Mouse (Mus musculus) midbrain, embryonic 10.5 days (tissue): ENCODE data around the gene Rab10. TPM values are rescaled to one million over a fixed set of nuclear protein-coding genes. Genes with fewer than 3 reads are reported as not detected.
"Not testable (repeated sequence)": the region's sequence is repeated elsewhere in the genome, so short reads cannot be mapped to it uniquely, and the experiment has no call there.

Experiments
- DNase-seq: peaks from one replicate; pipeline ENCODE4 v3.0.0-alpha.2; 2017; ENCODE audit warnings: low spot score
- H3K27ac ChIP-seq: fragments of 300-500 bp; sonication (generic); replicated peaks from 2 replicates; pipeline ENCODE4 v1.5.1; 2016; ENCODE audit warnings: mild to moderate bottlenecking
- H3K27me3 ChIP-seq: fragments of 300-500 bp; sonication (generic); 2 replicates; pipeline ENCODE4 v1.6.1; 2016; ENCODE audit warnings: low read depth, mild to moderate bottlenecking; ENCODE audit not compliant: poor library complexity, severe bottlenecking
- H3K36me3 ChIP-seq: fragments of 300-500 bp; sonication (generic); 2 replicates; pipeline ENCODE4 v1.6.1; 2016; ENCODE audit warnings: mild to moderate bottlenecking, moderate library complexity
- H3K4me1 ChIP-seq: fragments of 300-500 bp; sonication (generic); 2 replicates; pipeline ENCODE4 v1.6.1; 2016
- H3K4me3 ChIP-seq: fragments of 300-500 bp; sonication (generic); 2 replicates; pipeline ENCODE4 v1.5.1; 2016; ENCODE audit warnings: mild to moderate bottlenecking, moderate library complexity
- H3K9me3 ChIP-seq: fragments of 300-500 bp; sonication (generic); replicated peaks from 2 replicates; pipeline ENCODE4 v1.6.1; 2016; ENCODE audit warnings: mild to moderate bottlenecking
- WGBS: fragments of 180-500 bp; shearing (Covaris S2); methylation state at CpG from one replicate; pipeline ENCODE4 v1.1.7; 2016; 5-methylcytosine and 5-hydroxymethylcytosine counted together
- polyA plus RNA-seq: library from polyadenylated mRNA; unstranded; fragments of >200 nt; fragmentation: Nextera tagmentation; extraction: Ambion mirVana; gene quantifications from 2 replicates; pipeline ENCODE4 v1.2.1, GENCODE M21; 2016

Rab10 gene
- polyA plus RNA-seq, 1 experiment from 2014 or later = 83.2 TPM

- Histone ChIP-seq H3K27ac (no peak overlapping the region), H3K9me3 (no peaks in the 10 kb centered on the region), H3K36me3 (no peaks in the 10 kb centered on the region), H3K27me3 (no peaks in the 10 kb centered on the region), H3K4me3 (no peak overlapping the region), H3K4me1 (no peaks in the 10 kb centered on the region)
- 86% methylated on average over 6 of the region's 6 CpGs for WGBS
- DNase-seq = no peak
Observed at GRCm38 (mm10) chr12:3323241-3323640, 13.5 kb upstream of the Rab10 start.

GRCm38 (mm10) chr12:3319377-3319776, 9.6 kb upstream of the Rab10 start:
- DNase-seq = no peak
- H3K36me3 ChIP-seq = no peaks in the 10 kb centered on the region
- no peaks in the 10 kb centered on the region for H3K4me1 ChIP-seq
- H3K9me3 ChIP-seq = no peaks in the 10 kb centered on the region
- 72% methylated on average over 4 of the region's 4 CpGs for WGBS
- H3K27me3 ChIP-seq = no peaks in the 10 kb centered on the region
- H3K4me3 ChIP-seq = no peak overlapping the region
- H3K27ac ChIP-seq = no peak overlapping the region

- Histone ChIP-seq H3K36me3 (no peaks in the 10 kb centered on the region), H3K27ac (no peak overlapping the region), H3K4me3 (no peak overlapping the region), H3K4me1 (no peaks in the 10 kb centered on the region), H3K27me3 (no peaks in the 10 kb centered on the region), H3K9me3 (no peaks in the 10 kb centered on the region)
- no peak for DNase-seq
- 81% methylated on average over 3 of the region's 3 CpGs for WGBS
Observed at GRCm38 (mm10) chr12:3316937-3317336, 7.2 kb upstream of the Rab10 start.

- no peak for DNase-seq
- H3K27me3 ChIP-seq = no peaks in the 10 kb centered on the region
- no peak overlapping the region for H3K27ac ChIP-seq
- 62% methylated on average over 2 of the region's 2 CpGs for WGBS
- H3K36me3 ChIP-seq = no peaks in the 10 kb centered on the region
- H3K4me3 ChIP-seq = no peak overlapping the region
- H3K4me1 ChIP-seq = no peaks in the 10 kb centered on the region
- no peaks in the 10 kb centered on the region for H3K9me3 ChIP-seq
Observed at GRCm38 (mm10) chr12:3316083-3316482, 6.3 kb upstream of the Rab10 start.

GRCm38 (mm10) chr12:3312886-3313285, 3.1 kb upstream of the Rab10 start:
- no peaks in the 10 kb centered on the region for H3K36me3 ChIP-seq
- H3K4me3 ChIP-seq = no peak overlapping the region
- DNase-seq = no peak
- WGBS = 92% methylated on average over 3 of the region's 3 CpGs
- no peak overlapping the region for H3K27ac ChIP-seq
- peaks cover 7% of the 10 kb centered on the region; the same call in 1 of the 2 replicates for H3K9me3 ChIP-seq
- H3K27me3 ChIP-seq = no peaks in the 10 kb centered on the region
- H3K4me1 ChIP-seq = peaks cover 12% of the 10 kb centered on the region

GRCm38 (mm10) chr12:3310321-3310692, 538 bp upstream of the Rab10 start:
- DNase-seq = no peak
- H3K9me3 ChIP-seq = peaks cover 12% of the 10 kb centered on the region; the same call in 1 of the 2 replicates
- H3K4me3 ChIP-seq = peak overlapping the region; percentile 84
- 4% methylated on average over 15 of the region's 15 CpGs for WGBS
- peak overlapping the region; percentile 96 for H3K27ac ChIP-seq
- peaks cover 8% of the 10 kb centered on the region for H3K36me3 ChIP-seq
- peaks cover 21% of the 10 kb centered on the region for H3K4me1 ChIP-seq
- no peaks in the 10 kb centered on the region for H3K27me3 ChIP-seq

GRCm38 (mm10) chr12:3308541-3309241, 1.1 kb downstream of the Rab10 start:
- Histone ChIP-seq H3K27me3 (no peaks in the 10 kb centered on the region), H3K27ac (peak overlapping the region; percentile 96), H3K4me1 (peaks cover 21% of the 10 kb centered on the region), H3K4me3 (peak overlapping the region; percentile 84), H3K36me3 (peaks cover 24% of the 10 kb centered on the region), H3K9me3 (peaks cover 23% of the 10 kb centered on the region; the same call in 1 of the 2 replicates)
- 5% methylated on average over 19 of the region's 19 CpGs for WGBS
- peak; percentile 14 for DNase-seq

GRCm38 (mm10) chr12:3307587-3307986, 2.2 kb downstream of the Rab10 start:
- H3K9me3 ChIP-seq = peaks cover 34% of the 10 kb centered on the region; the same call in 1 of the 2 replicates
- DNase-seq = no peak
- peak overlapping the region; percentile 84 for H3K4me3 ChIP-seq
- peaks cover 21% of the 10 kb centered on the region for H3K4me1 ChIP-seq
- peaks cover 35% of the 10 kb centered on the region for H3K36me3 ChIP-seq
- no peak overlapping the region for H3K27ac ChIP-seq
- WGBS = 64% methylated on average over 6 of the region's 6 CpGs
- no peaks in the 10 kb centered on the region for H3K27me3 ChIP-seq

GRCm38 (mm10) chr12:3305238-3305637, 4.5 kb downstream of the Rab10 start:
- no peaks in the 10 kb centered on the region for H3K27me3 ChIP-seq
- WGBS = 96% methylated on average over 2 of the region's 2 CpGs
- H3K4me1 ChIP-seq = peaks cover 14% of the 10 kb centered on the region
- DNase-seq = no peak
- H3K4me3 ChIP-seq = no peak overlapping the region
- no peak overlapping the region for H3K27ac ChIP-seq
- H3K36me3 ChIP-seq = peaks cover 57% of the 10 kb centered on the region
- peaks cover 55% of the 10 kb centered on the region; the same call in 1 of the 2 replicates for H3K9me3 ChIP-seq

- Histone ChIP-seq H3K9me3 (peaks cover 59% of the 10 kb centered on the region), H3K36me3 (peaks cover 83% of the 10 kb centered on the region)
- H3K4me1 ChIP-seq, DNase-seq, H3K27me3 ChIP-seq, H3K27ac ChIP-seq, H3K4me3 ChIP-seq: not testable (repeated sequence)
- WGBS = 94% methylated on average over 6 of the region's 6 CpGs
Observed at GRCm38 (mm10) chr12:3297622-3298021, 12.1 kb downstream of the Rab10 start.

- peaks cover 55% of the 10 kb centered on the region for H3K9me3 ChIP-seq
- H3K27ac ChIP-seq = no peak overlapping the region
- no peaks in the 10 kb centered on the region for H3K4me1 ChIP-seq
- DNase-seq = no peak
- H3K4me3 ChIP-seq = no peak overlapping the region
- 90% methylated on average over 2 of the region's 2 CpGs for WGBS
- no peaks in the 10 kb centered on the region for H3K27me3 ChIP-seq
- H3K36me3 ChIP-seq = peaks cover 80% of the 10 kb centered on the region
Observed at GRCm38 (mm10) chr12:3296056-3296455, 13.7 kb downstream of the Rab10 start.

- DNase-seq = no peak
- H3K4me3 ChIP-seq = no peak overlapping the region
- H3K9me3 ChIP-seq = peaks cover 43% of the 10 kb centered on the region
- no peak overlapping the region for H3K27ac ChIP-seq
- H3K36me3 ChIP-seq = peaks cover 86% of the 10 kb centered on the region
- no peaks in the 10 kb centered on the region for H3K4me1 ChIP-seq
- H3K27me3 ChIP-seq = no peaks in the 10 kb centered on the region
- 93% methylated on average over 1 of the region's 1 CpGs for WGBS
Observed at GRCm38 (mm10) chr12:3291849-3292248, 17.9 kb downstream of the Rab10 start.

- H3K4me1 ChIP-seq = no peaks in the 10 kb centered on the region
- DNase-seq = no peak
- H3K27me3 ChIP-seq = no peaks in the 10 kb centered on the region
- H3K9me3 ChIP-seq = peaks cover 35% of the 10 kb centered on the region
- WGBS = 90% methylated on average over 4 of the region's 4 CpGs
- H3K36me3 ChIP-seq = peaks cover 79% of the 10 kb centered on the region
- H3K27ac ChIP-seq = no peak overlapping the region
- no peak overlapping the region for H3K4me3 ChIP-seq
Observed at GRCm38 (mm10) chr12:3291038-3291437, 18.7 kb downstream of the Rab10 start.
